Mouse (Mus musculus) naive thymus-derived CD4-positive, alpha-beta T cell, adult 2 months (primary cell): Measurements from ENCODE around the gene Gatd1.
A peak's percentile ranks its signal among the peaks of the same experiment; 100 is the strongest.
"Not testable (repeated sequence)": the region's sequence is repeated elsewhere in the genome, so short reads cannot be mapped to it uniquely, and the experiment has no call there.

Experiments
- DNase-seq: peaks from one replicate; pipeline ENCODE4 v3.0.0-alpha.2; 2011; ENCODE audit warnings: low read depth

Gene Gatd1

GRCm38 (mm10) chr7:141428701-141429100, 14.8 kb upstream of the Gatd1 start:
- DNase-seq = no peak

DNA sequence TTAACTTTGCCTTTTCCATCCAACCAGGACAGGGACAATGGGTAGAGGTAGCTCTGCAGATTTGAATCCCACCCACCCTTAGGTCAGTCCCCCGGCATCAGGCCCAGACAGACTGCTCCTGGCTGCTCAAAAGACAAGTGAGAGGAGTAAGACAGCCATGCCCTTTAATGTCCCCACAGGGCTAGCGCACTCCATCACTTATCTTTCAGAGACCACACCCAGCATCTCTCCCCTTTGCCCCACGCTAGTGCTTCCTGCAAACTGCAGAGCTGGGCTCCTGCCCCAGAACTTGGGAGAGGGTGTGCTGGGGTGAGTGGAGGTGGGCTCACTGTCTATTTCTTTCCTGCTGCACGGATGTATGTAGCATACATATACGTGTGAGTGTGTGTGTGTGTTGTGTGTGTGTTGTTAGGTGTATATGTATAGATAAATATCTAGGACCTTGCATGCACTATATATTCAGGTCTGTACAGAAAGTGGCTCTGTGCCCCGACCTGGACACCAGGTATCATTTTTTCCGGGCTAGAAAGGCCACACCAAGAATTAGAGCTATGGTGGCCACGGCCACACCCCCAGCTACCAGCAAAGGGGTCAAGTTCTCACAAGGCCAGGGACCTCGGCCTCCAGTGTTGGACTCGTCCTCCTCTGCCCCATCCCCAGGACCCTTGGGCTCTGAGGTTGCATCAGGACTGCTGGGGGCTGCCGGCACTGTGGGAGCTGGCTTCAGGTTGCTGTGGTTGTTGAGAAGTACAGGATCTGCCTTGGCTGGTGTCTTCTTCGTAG, 13.2 kb upstream of the Gatd1 start:
- no peak for DNase-seq

- no peak for DNase-seq
These were observed 9.9 kb upstream of the Gatd1 start for GRCm38 (mm10) chr7:141423811-141424210.

DNA sequence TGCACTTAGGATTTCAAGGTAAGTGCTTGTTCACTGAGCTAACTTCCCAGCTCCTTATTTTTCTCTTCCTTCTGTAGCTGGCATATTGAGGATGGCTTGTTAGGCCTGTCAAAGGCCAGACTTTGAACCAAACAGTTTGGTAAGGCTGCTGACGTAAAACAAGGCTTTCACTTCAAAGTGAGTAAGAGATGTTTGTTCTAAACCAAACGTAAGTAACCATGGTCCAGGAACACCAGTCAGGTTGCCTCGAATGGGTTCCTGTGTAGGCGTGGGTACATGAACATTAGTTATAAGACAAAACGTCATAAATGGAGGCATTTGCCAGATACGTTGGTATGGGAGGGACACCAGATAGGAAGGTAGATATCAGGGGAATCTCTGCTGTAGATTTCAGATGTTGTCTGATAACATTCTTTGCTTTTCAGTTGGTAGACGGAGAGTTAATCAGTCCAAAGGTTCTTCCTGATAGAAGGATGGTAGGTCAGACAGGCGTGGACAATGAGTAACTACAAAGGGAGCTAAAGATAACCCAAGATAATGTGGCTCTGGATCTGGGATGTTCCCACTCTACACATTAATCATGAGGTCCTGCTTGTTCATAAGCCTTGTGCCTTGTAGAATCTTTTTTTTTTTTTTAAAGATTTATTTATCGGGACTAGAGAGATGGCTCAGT, 6.2 kb upstream of the Gatd1 start:
- no peak for DNase-seq

GRCm38 (mm10) chr7:141418970-141419369, 5.0 kb upstream of the Gatd1 start:
- no peak for DNase-seq

DNA sequence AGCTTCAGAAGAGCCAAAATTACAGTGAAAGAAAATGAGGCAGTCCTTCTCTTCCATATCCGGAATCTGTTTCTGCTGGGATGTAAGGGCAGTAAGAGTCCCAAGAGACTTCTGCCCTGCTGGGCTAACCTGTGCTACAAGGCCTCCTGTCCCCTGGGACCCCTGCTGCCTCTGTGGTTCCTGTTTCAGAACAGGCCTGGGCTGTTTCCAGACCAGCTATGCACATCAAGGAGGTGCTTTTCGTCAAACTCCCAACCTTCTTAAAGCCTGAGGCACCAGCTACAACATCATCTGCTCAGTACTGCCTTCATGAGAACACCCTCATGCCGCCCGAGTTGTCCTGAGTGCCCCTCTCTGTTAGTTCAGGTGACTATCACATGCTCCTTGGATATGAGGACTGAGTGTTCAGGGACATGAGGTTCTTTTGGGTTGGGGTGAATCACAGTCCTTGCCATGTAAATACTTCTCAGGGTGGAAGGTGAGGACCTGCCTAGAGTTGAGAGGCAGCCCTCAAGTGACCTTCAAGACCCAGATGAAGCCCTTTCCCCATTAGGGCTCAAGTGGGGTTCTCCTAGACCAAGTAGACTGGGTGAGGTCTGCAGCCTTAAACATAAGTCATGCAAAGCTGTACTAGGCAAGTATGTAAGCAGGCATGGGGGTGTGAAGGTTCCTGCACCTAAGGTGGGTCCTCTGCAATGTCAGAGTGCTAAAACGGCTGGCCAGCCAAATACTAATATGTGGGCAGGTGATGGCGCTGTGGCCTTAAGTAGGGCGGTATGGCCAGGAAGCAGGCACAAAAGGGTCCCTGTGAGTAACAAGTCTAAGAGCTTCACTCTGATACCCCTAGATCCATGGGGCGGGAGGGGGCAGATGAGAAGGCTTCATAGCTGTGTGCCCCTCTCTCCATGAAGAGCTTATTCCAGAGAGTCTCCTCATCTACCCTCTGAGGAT, 4.1 kb upstream of the Gatd1 start:
- no peak for DNase-seq

- no peak for DNase-seq
These were observed 2.4 kb upstream of the Gatd1 start for GRCm38 (mm10) chr7:141416144-141416841.

- no peak for DNase-seq
These were observed 605 bp downstream of the Gatd1 start for GRCm38 (mm10) chr7:141413331-141413730.

DNA sequence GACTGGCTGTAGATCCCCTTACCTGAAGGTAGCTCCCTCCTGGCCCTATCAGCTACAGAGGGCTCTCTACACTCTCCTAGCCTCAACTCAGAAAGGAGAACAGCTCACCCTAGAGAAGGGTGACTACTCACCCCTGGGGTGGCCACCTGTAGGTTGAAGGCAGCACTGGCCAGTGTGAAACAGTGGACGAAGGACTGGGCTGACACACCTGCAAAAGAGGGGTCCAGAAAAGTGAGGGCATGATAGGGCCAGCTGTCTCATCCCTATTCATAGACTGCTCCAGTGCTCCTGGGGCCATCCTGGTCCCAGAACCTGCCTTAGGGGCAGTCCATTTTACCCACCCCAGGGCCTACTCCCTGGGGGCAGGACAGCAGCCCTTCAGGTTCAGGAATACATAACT, 2.3 kb downstream of the Gatd1 start:
- DNase-seq = no peak

GRCm38 (mm10) chr7:141410631-141411030, 3.3 kb downstream of the Gatd1 start:
- DNase-seq = no peak

DNA sequence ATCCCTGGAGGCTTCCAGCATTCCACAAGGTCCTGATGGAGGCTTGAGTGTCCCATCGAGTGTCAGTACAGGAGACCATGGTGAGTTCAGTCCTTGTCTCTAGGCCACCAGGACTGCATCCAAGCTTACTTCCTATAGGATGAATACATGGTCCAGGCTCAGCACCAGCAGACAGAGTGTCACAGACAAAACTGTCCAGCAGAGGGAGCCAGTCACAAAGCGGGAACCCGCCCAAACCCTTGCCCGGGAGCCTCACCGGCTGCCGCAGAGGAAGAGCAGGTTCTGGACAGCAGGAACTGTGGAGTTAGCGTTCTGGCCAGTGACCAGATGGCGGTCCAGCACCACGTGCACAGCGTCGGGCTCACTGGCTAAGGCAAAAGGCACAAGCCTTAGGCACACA, 5.1 kb downstream of the Gatd1 start:
- peak; percentile 87 for DNase-seq

GRCm38 (mm10) chr7:141407670-141408069, 6.3 kb downstream of the Gatd1 start:
- DNase-seq = not testable (repeated sequence)

DNA sequence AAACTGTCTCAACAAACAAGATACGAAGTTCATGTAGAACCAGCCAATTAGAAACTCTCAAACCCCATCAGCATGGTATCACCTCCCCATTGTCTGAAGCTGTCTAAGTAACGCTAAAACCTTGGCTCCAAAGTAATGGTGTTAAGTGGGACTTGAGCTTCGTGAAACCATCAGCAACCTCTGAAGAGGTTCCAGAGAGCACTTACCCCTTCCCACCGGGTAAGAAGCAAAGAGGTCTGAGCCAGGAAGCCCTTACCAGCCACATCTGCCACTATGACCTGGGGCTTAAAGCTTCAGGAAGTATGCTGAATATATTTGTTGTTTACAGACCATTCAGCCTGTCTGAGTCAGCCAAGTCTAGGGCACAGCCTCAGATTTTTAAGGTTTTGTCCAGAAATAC, 8.5 kb downstream of the Gatd1 start:
- DNase-seq = no peak

GRCm38 (mm10) chr7:141403305-141403704, 10.6 kb downstream of the Gatd1 start:
- DNase-seq = peak; percentile 76

GRCm38 (mm10) chr7:141395348-141395747, 18.6 kb downstream of the Gatd1 start:
- DNase-seq = no peak

DNA sequence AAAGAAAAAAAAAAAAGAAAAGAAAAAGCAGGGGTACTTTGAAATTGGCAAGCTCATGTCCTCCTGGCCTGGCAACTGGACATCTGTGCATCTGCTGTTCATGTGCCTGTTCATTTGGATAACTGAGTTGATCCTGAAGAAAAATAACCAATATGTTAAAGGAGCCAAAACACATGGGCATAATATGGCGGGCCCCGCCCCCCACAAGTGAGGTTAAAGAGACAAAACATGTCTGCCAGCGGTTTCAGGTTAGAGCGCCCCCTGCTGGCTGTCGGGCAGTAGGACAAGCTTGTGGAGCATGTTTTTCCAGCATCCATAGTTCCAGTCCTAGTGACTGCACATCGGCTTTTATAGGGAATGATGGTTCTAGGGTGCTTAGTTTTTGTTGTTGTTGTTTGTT, 19.2 kb downstream of the Gatd1 start:
- peak; percentile 86 for DNase-seq

GRCm38 (mm10) chr7:141394158-141394557, 19.8 kb downstream of the Gatd1 start:
- no peak for DNase-seq

DNA sequence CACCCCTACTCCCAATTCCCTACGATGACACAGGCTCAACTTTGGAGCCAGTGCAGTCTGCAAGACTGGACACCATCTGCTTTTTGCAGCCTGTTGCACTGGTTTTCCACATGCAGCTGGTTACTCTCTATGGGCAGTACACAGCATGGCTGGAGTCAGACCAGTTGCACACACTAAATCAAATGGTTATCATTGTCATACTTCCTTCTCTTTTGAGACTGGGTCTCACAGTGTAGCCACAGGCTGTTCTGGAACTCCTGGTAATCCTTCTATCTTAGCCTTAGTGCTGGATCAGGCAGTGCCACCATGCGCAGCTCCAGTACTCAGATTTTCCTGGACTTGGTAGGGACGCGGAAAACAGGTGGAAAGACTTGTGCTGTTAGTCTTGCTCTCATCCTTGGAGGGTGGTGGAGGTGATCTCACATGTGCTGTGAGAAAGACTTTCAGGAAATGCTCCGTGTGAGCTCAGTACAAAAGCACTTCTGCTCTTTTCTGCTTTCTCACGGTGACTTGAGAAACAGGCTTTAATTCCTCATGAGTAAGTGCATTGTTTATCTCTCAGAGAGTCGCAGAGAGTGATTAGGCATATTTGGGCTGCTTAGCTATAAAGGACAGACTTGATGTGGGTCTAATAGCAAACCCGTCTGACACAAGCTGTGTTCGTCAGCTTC, 21.2 kb downstream of the Gatd1 start:
- peak; percentile 44 for DNase-seq

DNA sequence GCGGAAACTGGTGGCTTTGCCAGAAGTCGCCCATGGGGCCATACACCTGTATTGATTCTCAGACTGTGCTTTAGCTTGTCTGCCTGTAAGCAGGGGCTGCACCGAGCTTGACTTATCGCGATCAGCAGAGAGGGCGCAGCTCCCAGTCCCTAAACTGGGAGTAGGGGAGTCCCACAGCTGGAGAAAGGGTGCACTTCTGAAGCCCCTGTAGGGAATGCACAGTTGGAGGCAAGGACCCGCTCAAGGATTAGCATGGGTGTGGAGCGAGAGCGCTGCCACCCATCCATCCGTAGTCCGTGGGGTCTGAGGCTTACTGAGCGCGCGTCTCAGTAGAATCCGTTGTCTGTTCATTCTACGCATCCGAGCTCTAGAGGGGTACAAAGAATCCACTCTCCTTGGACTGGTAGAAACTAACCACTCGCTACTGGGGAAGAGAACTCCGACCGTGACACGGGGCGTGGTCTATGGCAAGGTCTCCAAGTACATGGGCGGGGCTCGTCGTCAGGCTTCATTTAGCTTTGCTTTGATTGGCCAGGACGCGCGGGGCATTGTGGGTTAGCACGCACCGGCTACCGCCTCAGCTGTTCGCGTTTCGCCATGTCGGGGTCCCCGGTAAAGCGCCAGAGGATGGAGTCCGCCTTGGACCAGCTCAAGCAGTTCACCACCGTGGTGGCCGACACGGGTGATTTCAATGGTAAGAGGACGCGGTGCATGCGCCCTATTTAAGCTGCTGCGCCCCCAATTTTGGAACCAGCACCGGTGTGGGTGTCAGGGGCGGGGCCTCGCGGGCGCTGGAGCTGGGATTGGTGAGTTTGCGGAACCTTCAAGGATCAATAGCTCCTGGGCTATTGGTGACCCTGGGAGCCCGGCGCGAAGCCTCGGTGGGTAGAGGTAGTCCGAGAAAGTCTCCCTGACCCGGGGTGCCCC, 22.0 kb downstream of the Gatd1 start, which contains the start of gene Taldo1:
TSS of gene Taldo1 (plus strand) at position 575 of the 927 bp plus-strand sequence.
- DNase-seq = peak; percentile 96
